ENCODE assay signal across 9 mouse cellular contexts in genomic region chr9:121445364-121445763, GRCm38 (mm10). TPM values are rescaled to one million over a fixed set of nuclear protein-coding genes. Genes with fewer than 3 reads are reported as not detected.
A peak's percentile ranks its signal among the peaks of the same experiment; 100 is the strongest.
DNase-seq lines count a peak whose midpoint lies in the region; ATAC-seq and TF ChIP-seq lines count a peak whose summit lies in the region.
"Had no signal": no experiment of that assay in that cellular context is flagged by ENCODE, and none has a peak within 500 bp of the region (broad histone marks: within the 10 kb centered on the region; RNA-seq: fewer than 3 reads in every experiment).

No protein-coding gene starts in this region.

- DNase-seq in adrenal gland, adult (ENCODE audit: inconsistent age in 2 of 2, low spot score in 1 of 2): peak; percentile 29 to 72
- no peak for DNase-seq in adrenal gland, postnatal 4 days (ENCODE audit: low spot score in 2 of 2)
- DNase-seq in cerebellum, postnatal 10 days: peak; percentile 56 to 58
- no peak for DNase-seq in liver, embryonic 11.5 days (ENCODE audit: low spot score)
- peak; percentile 62 for DNase-seq in stomach, postnatal 0 days (ENCODE audit: low spot score)

- no peak overlapping the region for H3K4me2 ChIP-seq in midbrain, embryonic 16.5 days (ENCODE audit: low read length)
- H3K4me2 ChIP-seq in midbrain, embryonic 13.5 days (replicated peaks): no peak overlapping the region
- H3K4me2 ChIP-seq in liver, embryonic 11.5 days: no peak overlapping the region
- no peak overlapping the region for H3K4me2 ChIP-seq in stomach, postnatal 0 days (replicated peaks; ENCODE audit: low read depth)
- H3K4me2 ChIP-seq: lung, embryonic 15.5 days had no signal

- ATAC-seq in midbrain, embryonic 16.5 days: 0 out of 2 replicates have a peak, but pooled peaks have one; percentile 15
- no peak; the same call in 1 of the 2 replicates for ATAC-seq in midbrain, embryonic 13.5 days
- peak; percentile 74 for ATAC-seq in liver, embryonic 11.5 days (replicated peaks; ENCODE audit: low FRiP score)
- ATAC-seq in stomach, postnatal 0 days (ENCODE audit: low FRiP score, low TSS enrichment): peak; percentile 53
- no peak for ATAC-seq in inflammation-experienced regulatory T-cells, adult 6 months

- peak; percentile 76 for TF ChIP-seq CTCF in stomach, postnatal 0 days (IDR thresholded peaks at IDR 0.05; ENCODE audit: low read depth)

- no peak overlapping the region for H3K9ac ChIP-seq in midbrain, embryonic 16.5 days (ENCODE audit: low read depth, low read length)
- H3K9ac ChIP-seq in midbrain, embryonic 13.5 days (replicated peaks): no peak overlapping the region
- no peak overlapping the region for H3K9ac ChIP-seq in liver, embryonic 11.5 days (ENCODE audit: low read depth, low read length)
- H3K9ac ChIP-seq in stomach, postnatal 0 days (ENCODE audit: low read length): no peak overlapping the region
- H3K9ac ChIP-seq: lung, embryonic 15.5 days had no signal

- H3K4me3 ChIP-seq in midbrain, embryonic 16.5 days (ENCODE audit: low read depth, low read length): no peak overlapping the region
- H3K4me3 ChIP-seq in midbrain, embryonic 13.5 days (replicated peaks): no peak overlapping the region
- no peak overlapping the region for H3K4me3 ChIP-seq in liver, embryonic 11.5 days (ENCODE audit: low read depth, low read length)
- H3K4me3 ChIP-seq in stomach, postnatal 0 days (ENCODE audit: low read depth, low read length): no peak overlapping the region
- H3K4me3 ChIP-seq: lung, embryonic 15.5 days had no signal

- peaks cover 37% of the 10 kb centered on the region for H3K36me3 ChIP-seq in midbrain, embryonic 16.5 days (ENCODE audit: control insufficient read depth, insufficient read depth, low read length)
- H3K36me3 ChIP-seq in midbrain, embryonic 13.5 days: peaks cover 96% of the 10 kb centered on the region
- H3K36me3 ChIP-seq in liver, embryonic 11.5 days (ENCODE audit: control insufficient read depth, insufficient read depth, low read length): peaks cover 12% of the 10 kb centered on the region; the same call in 1 of the 2 replicates
- H3K36me3 ChIP-seq in stomach, postnatal 0 days (ENCODE audit: control insufficient read depth, insufficient read depth, low read length): peaks cover 37% of the 10 kb centered on the region

- no peak overlapping the region for H3K27ac ChIP-seq in midbrain, embryonic 16.5 days (ENCODE audit: low read length)
- no peak overlapping the region for H3K27ac ChIP-seq in midbrain, embryonic 13.5 days
- H3K27ac ChIP-seq in liver, embryonic 11.5 days (ENCODE audit: low read depth, low read length): no peak overlapping the region
- H3K27ac ChIP-seq in stomach, postnatal 0 days (replicated peaks): no peak overlapping the region
- H3K27ac ChIP-seq: lung, embryonic 15.5 days had no signal

- TF ChIP-seq EP300 in stomach, postnatal 0 days (optimal IDR thresholded peaks at IDR 0.05): no peak

- WGBS in midbrain, embryonic 16.5 days: 84% methylated on average over 2 of the region's 2 CpGs
- WGBS in midbrain, embryonic 13.5 days: 84% methylated on average over 2 of the region's 2 CpGs
- 78% methylated on average over 2 of the region's 2 CpGs for WGBS in liver, embryonic 11.5 days
- WGBS in stomach, postnatal 0 days: 81% methylated on average over 2 of the region's 2 CpGs

- no peaks in the 10 kb centered on the region for H3K4me1 ChIP-seq in midbrain, embryonic 16.5 days (ENCODE audit: control insufficient read depth, insufficient read depth, low read length)
- peaks cover 4% of the 10 kb centered on the region; the same call in 1 of the 2 replicates for H3K4me1 ChIP-seq in midbrain, embryonic 13.5 days (replicated peaks)
- peaks cover 7% of the 10 kb centered on the region for H3K4me1 ChIP-seq in liver, embryonic 11.5 days (replicated peaks; ENCODE audit: control insufficient read depth, insufficient read depth, low read length)
- H3K4me1 ChIP-seq in stomach, postnatal 0 days (replicated peaks; ENCODE audit: control insufficient read depth, insufficient read depth): no peaks in the 10 kb centered on the region
- H3K4me1 ChIP-seq: lung, embryonic 15.5 days had no signal

- H3K9me3 ChIP-seq in midbrain, embryonic 16.5 days (replicated peaks; ENCODE audit: control insufficient read depth, low read length, poor library complexity, severe bottlenecking): no peaks in the 10 kb centered on the region
- H3K9me3 ChIP-seq in midbrain, embryonic 13.5 days: no peaks in the 10 kb centered on the region
- no peaks in the 10 kb centered on the region for H3K9me3 ChIP-seq in liver, embryonic 11.5 days (ENCODE audit: control insufficient read depth, low read length)
- H3K9me3 ChIP-seq in stomach, postnatal 0 days (ENCODE audit: control insufficient read depth, low read length): no peaks in the 10 kb centered on the region
- H3K9me3 ChIP-seq: lung, embryonic 15.5 days had no signal

- no peaks in the 10 kb centered on the region for H3K27me3 ChIP-seq in midbrain, embryonic 16.5 days (ENCODE audit: control insufficient read depth, insufficient read depth, low read depth, low read length)
- H3K27me3 ChIP-seq in midbrain, embryonic 13.5 days: no peaks in the 10 kb centered on the region
- no peaks in the 10 kb centered on the region for H3K27me3 ChIP-seq in liver, embryonic 11.5 days (replicated peaks; ENCODE audit: control insufficient read depth, insufficient read depth, low read length)
- H3K27me3 ChIP-seq in stomach, postnatal 0 days (ENCODE audit: control insufficient read depth, insufficient read depth, low read length): no peaks in the 10 kb centered on the region
- H3K27me3 ChIP-seq: lung, embryonic 15.5 days had no signal

RNA-seq across cellular contexts. Expression of gene Cck, which starts 50.1 kb away (rescaled TPM):
- 1 to 10 TPM in 1 of 2 experiments, under 1 TPM in 1; 0.67 to 1.5 TPM for total RNA-seq in adrenal gland, postnatal 4 days (2021)
- 26.5 and 41.5 TPM in 2 replicates for polyA plus RNA-seq in midbrain, embryonic 16.5 days (2015; fragmentation: Nextera tagmentation; extraction: Ambion mirVana)
- polyA plus RNA-seq in midbrain, embryonic 13.5 days (2015; fragmentation: Nextera tagmentation; extraction: Ambion mirVana): 12.0 and 24.1 TPM in 2 replicates
- 2.3 and 3.1 TPM in 2 replicates for polyA plus RNA-seq in liver, embryonic 11.5 days (2014; fragmentation: Nextera tagmentation; extraction: Ambion mirVana)
- polyA plus RNA-seq in stomach, postnatal 0 days (2015; fragmentation: Nextera tagmentation; extraction: Ambion mirVana): 2.4 and 2.5 TPM in 2 replicates
- not detected for polyA plus RNA-seq in inflammation-experienced regulatory T-cells, adult 6 months (2017; shearing (Covaris generic))

Comparison
In these comparisons a context has a peak if more than half of its experiments do, and no peak if none do; other contexts are left out.
1. DNase-seq: peak in adrenal gland, adult (2 of 2), cerebellum, postnatal 10 days (2 of 2) and stomach, postnatal 0 days (single experiment); none in adrenal gland, postnatal 4 days (0 of 2) and liver, embryonic 11.5 days (single experiment).
2. ATAC-seq: peak in midbrain, embryonic 16.5 days (single experiment), liver, embryonic 11.5 days (single experiment) and stomach, postnatal 0 days (single experiment); none in midbrain, embryonic 13.5 days (single experiment) and inflammation-experienced regulatory T-cells, adult 6 months (single experiment).